Mouse (Mus musculus) spleen, adult 2 months (tissue): ENCODE measurements around the gene Abhd18.
"Not testable (repeated sequence)": the region's sequence is repeated elsewhere in the genome, so short reads cannot be mapped to it uniquely, and the experiment has no call there.

Experiments
- CTCF ChIP-seq: fragments of 200-500 bp; IDR thresholded peaks from 2 replicates; pipeline ENCODE4 v1.5.1; 2011; ENCODE audit warnings: mild to moderate bottlenecking, inconsistent platforms; ENCODE audit not compliant: insufficient read depth, insufficient read length, insufficient replicate concordance; ENCODE audit errors: extremely low read depth
- POLR2A ChIP-seq: fragments of 200-500 bp; IDR thresholded peaks from 2 replicates; pipeline ENCODE4 v1.6.1; 2011; ENCODE audit warnings: low read depth, low read length, inconsistent platforms

DNA sequence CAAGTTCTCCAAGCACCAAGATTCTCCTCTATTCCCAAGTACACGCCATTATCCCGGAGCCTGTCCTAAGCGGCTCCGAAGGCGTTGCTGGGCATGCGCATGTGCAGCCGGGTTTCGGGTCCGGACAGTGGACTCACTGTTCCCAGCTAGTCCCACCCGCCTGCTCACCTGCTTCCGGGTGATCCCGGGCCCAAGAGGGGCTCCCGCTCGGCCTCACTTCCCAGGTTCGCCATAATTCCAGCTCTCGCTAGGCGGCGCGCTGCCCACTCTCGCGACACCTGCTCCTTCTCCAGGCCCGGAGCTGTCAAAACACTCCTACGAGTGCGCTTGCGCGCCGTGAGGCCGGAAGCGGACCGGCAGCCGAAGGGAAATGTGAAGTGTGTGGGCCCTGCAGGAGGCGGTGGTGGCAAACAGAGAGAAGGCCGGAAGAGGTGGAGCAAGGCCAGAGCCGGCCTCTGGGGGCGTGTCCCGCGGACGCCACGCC, 255 bp upstream of the Abhd18 start, which contains the start of gene Mfsd8:
- not testable (repeated sequence) for TF ChIP-seq POLR2A
- TF ChIP-seq CTCF = 0 out of 2 replicates have a peak, but pooled peaks have one; percentile 23
